Mouse (Mus musculus): ENCODE measurements around the gene Atp10a.

Atp10a gene

GRCm38 (mm10) chr7:58690069-58690923 lies 34.3 kb downstream of the Atp10a start:
- DNase-seq (ENCODE audit: low spot score in 2 of 2), result no peak

DNA sequence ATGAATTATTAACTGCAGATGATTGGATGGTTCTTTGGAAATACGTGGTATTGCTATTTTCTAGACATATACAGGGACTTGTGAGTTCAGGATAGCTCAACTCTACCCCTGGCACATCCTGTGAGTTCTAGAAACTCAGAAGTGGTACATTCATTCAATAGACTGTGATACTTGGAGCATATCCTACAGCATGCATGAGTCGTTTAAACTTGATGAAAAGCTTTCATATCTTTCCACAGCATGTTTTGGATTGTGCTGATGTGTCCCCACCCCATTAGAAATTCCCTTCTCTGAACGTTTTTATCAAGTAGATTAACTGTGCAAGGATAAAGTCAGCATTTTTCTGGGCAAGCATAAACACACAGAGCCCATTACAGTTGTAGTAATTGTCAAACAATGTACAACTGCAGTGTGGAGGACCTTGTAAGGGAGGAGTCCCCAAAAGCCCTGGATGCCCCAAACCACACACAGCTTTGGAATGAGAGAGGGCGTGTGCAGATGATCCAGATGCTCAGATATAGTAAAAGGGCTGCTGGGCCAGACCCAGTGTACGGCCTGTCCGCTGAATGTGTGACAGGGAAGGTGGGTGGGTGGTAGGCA lies 35.1 kb downstream of the Atp10a start:
- no peak for DNase-seq (ENCODE audit: low spot score in 2 of 2)

GRCm38 (mm10) chr7:58692704-58693103 lies 36.7 kb downstream of the Atp10a start:
- no peak for DNase-seq (ENCODE audit: low spot score in 2 of 2)

GRCm38 (mm10) chr7:58693342-58693741 lies 37.4 kb downstream of the Atp10a start:
- no peak for DNase-seq (ENCODE audit: low spot score in 2 of 2)

- no peak for DNase-seq (ENCODE audit: low spot score in 2 of 2)
Observed at GRCm38 (mm10) chr7:58695661-58696060, 39.7 kb downstream of the Atp10a start.

GRCm38 (mm10) chr7:58697092-58697491 lies 41.1 kb downstream of the Atp10a start:
- DNase-seq (ENCODE audit: low spot score in 2 of 2), result no peak

GRCm38 (mm10) chr7:58698738-58699442 lies 42.9 kb downstream of the Atp10a start:
- no peak for DNase-seq (ENCODE audit: low spot score in 2 of 2)

GRCm38 (mm10) chr7:58701311-58701710 lies 45.3 kb downstream of the Atp10a start:
- DNase-seq (ENCODE audit: low spot score in 2 of 2), result no peak

DNA sequence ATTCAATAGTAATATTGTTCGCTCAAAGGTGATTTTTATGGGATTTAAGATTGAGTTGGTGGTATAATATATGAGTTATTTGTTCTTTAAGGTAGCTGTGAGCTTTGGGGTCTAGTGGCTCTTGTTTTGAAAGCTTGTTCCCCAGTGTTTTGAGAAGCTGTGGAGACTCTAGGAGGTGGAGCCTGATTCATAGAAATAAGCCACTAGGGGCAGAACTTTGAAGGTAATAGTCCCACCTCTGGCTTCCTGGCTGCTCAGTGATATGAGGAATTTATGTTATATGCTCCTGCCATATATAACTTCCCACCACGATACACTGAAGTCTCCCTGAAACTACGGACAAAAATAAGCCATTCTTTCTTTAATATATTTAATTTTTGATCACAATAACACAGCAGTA lies 49.2 kb downstream of the Atp10a start:
- no peak for DNase-seq (ENCODE audit: low spot score in 2 of 2)

GRCm38 (mm10) chr7:58709306-58709705 lies 53.3 kb downstream of the Atp10a start:
- no peak for DNase-seq (ENCODE audit: low spot score in 2 of 2)

- no peak for DNase-seq (ENCODE audit: low spot score in 2 of 2)
Observed at GRCm38 (mm10) chr7:58710312-58710711, 54.3 kb downstream of the Atp10a start.

- no peak for DNase-seq (ENCODE audit: low spot score in 2 of 2)
Observed at GRCm38 (mm10) chr7:58711811-58712210, 55.8 kb downstream of the Atp10a start.

DNA sequence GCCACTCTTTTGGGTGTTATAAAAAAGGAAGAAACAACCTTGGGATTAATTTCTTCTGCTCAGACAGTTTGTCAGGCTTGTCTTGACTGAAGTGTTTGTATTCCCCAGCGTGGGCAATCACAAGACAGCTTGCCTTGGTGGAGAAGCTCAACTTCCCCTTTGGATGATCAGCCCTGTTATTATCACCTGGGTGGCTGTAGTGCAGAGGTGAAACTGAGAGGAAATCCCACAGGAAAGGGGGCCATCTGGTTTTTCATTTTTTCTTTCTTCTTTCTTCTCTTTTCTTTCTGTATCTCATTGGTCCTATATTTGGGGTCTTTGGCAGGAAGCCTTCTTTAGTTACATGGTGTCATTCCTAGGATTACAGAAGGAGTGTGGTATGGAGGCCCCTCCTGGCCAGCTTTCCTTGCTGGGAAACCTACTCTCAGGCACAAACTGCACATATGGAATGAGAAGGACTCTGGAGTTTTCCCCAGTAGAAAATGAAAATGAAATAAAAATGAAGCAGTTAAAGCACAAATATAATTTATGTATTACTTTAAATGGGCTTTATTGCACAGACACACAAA lies 59.7 kb downstream of the Atp10a start:
- no peak for DNase-seq (ENCODE audit: low spot score in 2 of 2)

DNA sequence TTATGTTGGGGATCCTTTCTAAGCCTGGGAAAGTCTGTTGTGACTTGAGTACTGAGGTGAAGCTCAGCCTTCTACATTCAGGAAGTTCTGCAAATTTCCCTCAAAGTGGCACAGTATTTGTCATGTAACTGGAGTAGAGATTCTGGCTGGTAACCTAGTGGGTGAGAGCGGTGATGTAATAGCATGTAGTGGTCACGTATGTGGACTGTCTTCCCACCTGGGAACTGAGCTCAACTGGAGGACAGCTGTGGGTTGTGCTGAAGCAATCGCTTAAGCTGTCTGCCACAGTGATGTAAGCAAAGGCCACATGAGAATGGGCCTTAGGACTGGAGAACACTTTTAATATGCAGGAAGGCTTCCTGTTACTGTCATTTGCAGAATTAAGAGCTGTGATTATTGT lies 60.7 kb downstream of the Atp10a start:
- DNase-seq (ENCODE audit: low spot score in 2 of 2), result no peak

DNA sequence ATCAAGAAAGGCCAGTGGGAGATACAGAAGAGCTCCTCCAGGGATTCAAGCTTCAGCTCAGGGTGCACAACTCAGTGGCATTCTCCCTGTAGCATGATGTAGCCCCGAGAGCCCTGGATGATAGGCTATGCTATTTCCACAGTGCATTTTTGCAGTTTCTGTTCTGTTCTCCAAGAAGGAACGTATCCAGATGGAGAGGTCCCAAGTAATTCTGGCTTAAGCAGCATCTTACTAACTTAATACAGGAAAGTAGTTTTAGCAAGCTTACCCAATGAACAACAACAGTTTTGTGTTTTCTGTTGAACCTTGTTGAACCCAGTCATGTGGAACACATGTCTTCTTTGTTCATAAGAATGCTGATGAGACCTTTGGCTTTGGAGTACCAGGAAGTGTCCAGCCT lies 62.6 kb downstream of the Atp10a start:
- no peak for DNase-seq (ENCODE audit: low spot score in 2 of 2)

GRCm38 (mm10) chr7:58719218-58719938 lies 63.4 kb downstream of the Atp10a start:
- DNase-seq (ENCODE audit: low spot score in 2 of 2), result no peak

- no peak for DNase-seq (ENCODE audit: low spot score in 2 of 2)
Observed at GRCm38 (mm10) chr7:58722250-58722649, 66.3 kb downstream of the Atp10a start.

DNA sequence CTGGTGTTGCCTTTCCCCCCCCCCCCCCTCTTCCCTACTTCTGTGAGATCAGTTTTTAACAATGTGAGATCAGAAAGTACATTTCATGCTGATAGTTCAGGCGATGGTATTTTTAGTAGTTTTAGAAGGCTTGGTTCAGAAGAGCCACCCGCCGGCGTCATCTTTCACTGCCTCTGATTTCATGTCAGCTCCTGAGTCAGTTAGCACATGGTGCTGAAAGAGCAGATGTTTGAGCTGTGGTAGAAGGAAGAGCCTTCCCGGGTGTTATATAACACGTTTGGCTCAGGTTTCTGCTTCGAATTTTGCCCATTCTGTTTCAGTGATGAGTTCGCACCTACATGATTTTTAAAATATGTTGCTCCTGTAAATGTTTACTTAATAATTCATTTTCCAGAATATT lies 74.2 kb downstream of the Atp10a start:
- DNase-seq (ENCODE audit: low spot score in 2 of 2), result no peak

- no peak for DNase-seq (ENCODE audit: low spot score in 2 of 2)
Observed at GRCm38 (mm10) chr7:58730831-58731230, 74.9 kb downstream of the Atp10a start.

DNA sequence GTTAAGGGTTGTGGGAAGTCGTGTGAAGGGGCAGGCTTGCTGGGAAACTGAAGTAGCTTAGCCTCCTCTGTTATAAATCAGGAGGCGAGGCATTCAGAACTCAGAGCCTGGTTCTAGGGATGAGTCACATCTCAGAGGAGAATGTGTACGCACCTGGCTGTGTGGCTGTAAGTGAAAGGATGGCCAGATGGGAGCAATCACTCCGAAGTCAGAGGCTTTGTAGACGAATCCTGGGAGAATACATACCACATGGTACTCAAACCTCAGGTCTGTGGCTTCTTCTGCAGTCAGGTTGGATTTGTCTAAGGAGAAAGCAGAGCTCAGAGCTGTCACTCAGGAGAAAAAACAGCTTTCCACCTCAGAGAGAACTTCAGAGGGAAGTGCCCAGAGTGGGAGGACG lies 76.4 kb downstream of the Atp10a start:
- DNase-seq (ENCODE audit: low spot score in 2 of 2), result no peak

DNA sequence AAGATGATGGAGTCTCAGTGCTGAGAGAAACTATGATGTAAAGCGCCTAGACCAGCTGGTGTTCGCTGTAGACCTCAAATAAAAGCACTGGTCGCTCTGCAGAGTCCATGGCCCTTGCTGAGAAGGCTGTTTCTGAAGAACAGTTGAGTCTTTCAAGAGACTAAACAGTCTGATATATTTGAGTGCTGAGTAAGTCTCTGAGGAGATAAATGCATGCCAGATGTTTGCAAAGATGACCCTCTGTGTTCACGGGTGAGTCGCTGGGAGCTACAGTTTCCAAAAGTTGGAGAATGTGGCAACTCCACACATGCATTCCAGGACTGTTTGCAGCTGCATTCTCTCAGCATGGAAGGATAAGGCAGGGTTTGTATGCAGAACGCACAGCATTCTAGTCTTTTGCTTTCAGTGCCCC lies 77.5 kb downstream of the Atp10a start:
- no peak for DNase-seq (ENCODE audit: low spot score in 2 of 2)
